Mouse (Mus musculus): ENCODE measurements around the gene Zfhx2. TPM values are rescaled to one million over a fixed set of nuclear protein-coding genes. Genes with fewer than 3 reads are reported as not detected.
A peak's percentile ranks its signal among the peaks of the same experiment; 100 is the strongest.

Zfhx2 gene
- polyA plus RNA-seq, 1 experiment from 2014 or later: 2.9 TPM

DNA sequence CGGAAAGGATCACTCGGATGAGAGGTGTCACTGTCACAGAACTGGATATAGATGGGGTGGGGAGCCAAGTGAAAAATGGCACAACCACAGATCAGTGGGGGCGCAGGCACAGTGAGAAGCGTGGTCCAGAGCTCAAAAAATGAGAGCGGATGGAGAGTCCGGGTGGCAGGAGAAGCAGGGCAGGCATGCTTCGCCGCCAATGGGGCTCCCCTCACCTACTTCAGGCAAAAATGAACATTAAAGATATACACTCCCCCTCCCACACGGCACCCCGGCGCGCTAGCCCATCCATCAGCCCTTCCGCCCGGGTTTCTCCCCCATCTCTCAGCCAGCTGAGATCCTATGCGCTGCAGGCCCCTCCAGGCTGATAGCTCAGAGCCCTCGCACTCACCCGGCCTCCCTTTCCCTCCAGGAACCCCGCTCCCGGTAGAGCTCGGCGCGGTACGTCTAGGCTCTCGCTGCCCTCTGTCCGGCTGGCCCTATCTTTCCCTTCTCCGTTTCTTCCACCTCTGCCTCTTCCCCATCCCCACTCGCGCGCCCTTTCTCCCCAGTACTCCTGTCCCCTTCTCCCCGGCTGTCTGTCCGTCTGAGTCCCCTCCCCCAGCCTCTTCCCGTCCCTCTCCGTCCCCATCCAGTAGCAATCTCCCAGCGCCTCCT is 787 bp downstream of the Zfhx2 start:
- peak overlapping the region; percentile 90 for H3K4me2 ChIP-seq
- H3K4me3 ChIP-seq (ENCODE audit: low read depth, low read length): peak overlapping the region; percentile 63
- peaks cover 37% of the 10 kb centered on the region for H3K4me1 ChIP-seq (ENCODE audit: control insufficient read depth, insufficient read depth, low read length)
- WGBS (ENCODE audit: insufficient replicate concordance): 4% methylated on average over 34 of the region's 34 CpGs
- H3K9me3 ChIP-seq (replicated peaks; ENCODE audit: control insufficient read depth, low read length): no peaks in the 10 kb centered on the region
- peak overlapping the region; percentile 70; the same call in 1 of the 2 replicates for H3K27ac ChIP-seq (ENCODE audit: low read depth, low read length)
- H3K27me3 ChIP-seq (ENCODE audit: control insufficient read depth, insufficient read depth, low read length): no peaks in the 10 kb centered on the region
- no peaks in the 10 kb centered on the region for H3K36me3 ChIP-seq (ENCODE audit: control insufficient read depth, insufficient read depth, low read length)
- peak overlapping the region; percentile 74 for H3K9ac ChIP-seq (ENCODE audit: low read depth, low read length)
- ATAC-seq (replicated peaks; ENCODE audit: insufficient number of reproducible peaks, low FRiP score, low TSS enrichment): no peak

- peaks cover 36% of the 10 kb centered on the region for H3K4me1 ChIP-seq (ENCODE audit: control insufficient read depth, insufficient read depth, low read length)
- H3K9ac ChIP-seq (ENCODE audit: low read depth, low read length): no peak overlapping the region
- peak overlapping the region; percentile 9 for H3K4me2 ChIP-seq
These were observed 2.8 kb downstream of the Zfhx2 start for GRCm38 (mm10) chr14:55089199-55089947.

GRCm38 (mm10) chr14:55086009-55086514 is 6.1 kb downstream of the Zfhx2 start:
- 80% methylated on average over 6 of the region's 6 CpGs for WGBS (ENCODE audit: insufficient replicate concordance)
- Histone ChIP-seq H3K9ac (ENCODE audit: low read depth, low read length) (no peak overlapping the region), H3K36me3 (ENCODE audit: control insufficient read depth, insufficient read depth, low read length) (no peaks in the 10 kb centered on the region), H3K4me3 (ENCODE audit: low read depth, low read length) (no peak overlapping the region), H3K4me2 (no peak overlapping the region), H3K27ac (ENCODE audit: low read depth, low read length) (no peak overlapping the region), H3K9me3 (replicated peaks; ENCODE audit: control insufficient read depth, low read length) (no peaks in the 10 kb centered on the region), H3K4me1 (ENCODE audit: control insufficient read depth, insufficient read depth, low read length) (peaks cover 32% of the 10 kb centered on the region), H3K27me3 (ENCODE audit: control insufficient read depth, insufficient read depth, low read length) (no peaks in the 10 kb centered on the region)
- ATAC-seq (replicated peaks; ENCODE audit: insufficient number of reproducible peaks, low FRiP score, low TSS enrichment): no peak

More at GRCm38 (mm10) chr14:55089199-55089947, 2.8 kb downstream of the Zfhx2 start:
- WGBS (ENCODE audit: insufficient replicate concordance): 49% methylated on average over 13 of the region's 13 CpGs
- Histone ChIP-seq H3K27me3 (ENCODE audit: control insufficient read depth, insufficient read depth, low read length) (no peaks in the 10 kb centered on the region), H3K27ac (ENCODE audit: low read depth, low read length) (peak overlapping the region; percentile 54; the same call in 1 of the 2 replicates), H3K9me3 (replicated peaks; ENCODE audit: control insufficient read depth, low read length) (no peaks in the 10 kb centered on the region), H3K36me3 (ENCODE audit: control insufficient read depth, insufficient read depth, low read length) (no peaks in the 10 kb centered on the region), H3K4me3 (ENCODE audit: low read depth, low read length) (no peak overlapping the region)
- no peak for ATAC-seq (replicated peaks; ENCODE audit: insufficient number of reproducible peaks, low FRiP score, low TSS enrichment)

DNA sequence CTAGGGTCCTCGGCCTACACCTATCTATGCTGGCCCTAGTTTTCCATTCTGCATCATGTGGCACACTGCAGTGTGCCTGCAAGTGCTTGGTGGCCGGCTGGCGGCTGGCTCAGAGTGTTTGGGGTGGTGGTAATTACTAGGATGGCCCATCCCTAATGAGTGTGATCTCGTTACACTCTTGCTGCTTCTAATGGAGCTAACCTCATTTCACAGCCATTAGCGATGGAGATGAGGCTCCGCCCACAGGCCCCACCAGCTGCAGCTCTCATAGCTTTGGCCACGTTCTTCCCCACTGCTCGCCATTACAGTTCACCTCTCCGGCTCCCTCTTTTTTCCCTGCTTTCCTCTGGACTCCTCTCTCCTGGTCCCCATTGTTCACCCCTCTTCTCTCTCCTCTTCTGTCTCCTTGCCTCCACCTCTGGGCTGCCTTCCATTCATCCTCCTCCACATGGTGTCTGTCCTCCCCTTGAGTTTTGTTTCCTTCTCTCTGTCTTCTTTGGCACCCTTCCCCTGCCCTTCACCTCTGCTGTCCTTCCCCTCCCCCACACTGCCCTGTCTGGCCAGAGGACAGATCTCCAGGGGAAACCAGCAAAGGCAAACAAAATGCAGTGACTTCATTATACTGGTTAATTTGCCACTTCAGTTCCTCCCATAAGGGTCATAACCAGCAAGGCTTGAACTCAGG is 6.7 kb downstream of the Zfhx2 start:
- Histone ChIP-seq H3K9me3 (replicated peaks; ENCODE audit: control insufficient read depth, low read length) (no peaks in the 10 kb centered on the region), H3K27me3 (ENCODE audit: control insufficient read depth, insufficient read depth, low read length) (no peaks in the 10 kb centered on the region), H3K4me1 (ENCODE audit: control insufficient read depth, insufficient read depth, low read length) (peaks cover 32% of the 10 kb centered on the region), H3K9ac (ENCODE audit: low read depth, low read length) (no peak overlapping the region), H3K4me2 (no peak overlapping the region), H3K36me3 (ENCODE audit: control insufficient read depth, insufficient read depth, low read length) (no peaks in the 10 kb centered on the region), H3K4me3 (ENCODE audit: low read depth, low read length) (no peak overlapping the region), H3K27ac (ENCODE audit: low read depth, low read length) (no peak overlapping the region)
- 49% methylated on average over 9 of the region's 9 CpGs for WGBS (ENCODE audit: insufficient replicate concordance)
- no peak for ATAC-seq (replicated peaks; ENCODE audit: insufficient number of reproducible peaks, low FRiP score, low TSS enrichment)

GRCm38 (mm10) chr14:55083481-55083880 is 8.6 kb downstream of the Zfhx2 start:
- H3K27ac ChIP-seq (ENCODE audit: low read depth, low read length): no peak overlapping the region
- no peaks in the 10 kb centered on the region for H3K36me3 ChIP-seq (ENCODE audit: control insufficient read depth, insufficient read depth, low read length)
- no peaks in the 10 kb centered on the region for H3K9me3 ChIP-seq (replicated peaks; ENCODE audit: control insufficient read depth, low read length)
- 0 out of 2 replicates have a peak, but pooled peaks cover 3% of the 10 kb centered on the region for H3K27me3 ChIP-seq (ENCODE audit: control insufficient read depth, insufficient read depth, low read length)
- no peak overlapping the region for H3K4me3 ChIP-seq (ENCODE audit: low read depth, low read length)
- no peak overlapping the region for H3K4me2 ChIP-seq
- ATAC-seq (replicated peaks; ENCODE audit: insufficient number of reproducible peaks, low FRiP score, low TSS enrichment): no peak
- no peak overlapping the region for H3K9ac ChIP-seq (ENCODE audit: low read depth, low read length)
- H3K4me1 ChIP-seq (ENCODE audit: control insufficient read depth, insufficient read depth, low read length): peaks cover 20% of the 10 kb centered on the region
- WGBS (ENCODE audit: insufficient replicate concordance): 65% methylated on average over 6 of the region's 6 CpGs

DNA sequence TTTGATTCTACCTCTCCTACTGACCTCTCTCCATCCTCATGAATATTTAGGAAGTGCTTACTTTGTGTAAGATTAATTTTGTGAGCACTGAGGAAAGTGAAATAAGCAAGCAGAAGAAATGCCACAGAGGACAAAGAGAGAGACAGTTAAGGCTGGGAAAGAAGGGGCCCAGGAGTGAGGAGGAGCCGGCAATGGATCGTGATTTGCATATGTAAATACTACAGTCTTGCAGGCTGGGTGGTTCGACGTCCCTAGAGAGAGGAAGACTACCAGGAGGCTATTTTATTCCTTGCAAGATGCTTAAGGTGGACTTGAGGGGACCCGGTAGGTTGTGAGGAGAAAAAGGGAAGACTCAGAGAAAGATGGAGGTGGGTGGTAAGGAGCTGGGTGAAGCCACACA is 11.0 kb downstream of the Zfhx2 start:
- no peak for ATAC-seq (replicated peaks; ENCODE audit: insufficient number of reproducible peaks, low FRiP score, low TSS enrichment)
- no peak overlapping the region for H3K9ac ChIP-seq (ENCODE audit: low read depth, low read length)
- no peak overlapping the region for H3K4me2 ChIP-seq
- peaks cover 15% of the 10 kb centered on the region for H3K4me1 ChIP-seq (ENCODE audit: control insufficient read depth, insufficient read depth, low read length)
- H3K9me3 ChIP-seq (replicated peaks; ENCODE audit: control insufficient read depth, low read length): no peaks in the 10 kb centered on the region
- no peak overlapping the region for H3K4me3 ChIP-seq (ENCODE audit: low read depth, low read length)
- WGBS (ENCODE audit: insufficient replicate concordance): 25% methylated on average over 5 of the region's 5 CpGs
- H3K36me3 ChIP-seq (ENCODE audit: control insufficient read depth, insufficient read depth, low read length): no peaks in the 10 kb centered on the region
- H3K27me3 ChIP-seq (ENCODE audit: control insufficient read depth, insufficient read depth, low read length): peaks cover 13% of the 10 kb centered on the region
- no peak overlapping the region for H3K27ac ChIP-seq (ENCODE audit: low read depth, low read length)

- peak overlapping the region; percentile 56; the same call in 1 of the 2 replicates for H3K4me2 ChIP-seq
- peaks cover 8% of the 10 kb centered on the region for H3K4me1 ChIP-seq (ENCODE audit: control insufficient read depth, insufficient read depth, low read length)
- H3K27me3 ChIP-seq (ENCODE audit: control insufficient read depth, insufficient read depth, low read length): peaks cover 16% of the 10 kb centered on the region
- H3K4me3 ChIP-seq (ENCODE audit: low read depth, low read length): no peak overlapping the region
- ATAC-seq (replicated peaks; ENCODE audit: insufficient number of reproducible peaks, low FRiP score, low TSS enrichment): peak; percentile 35; the same call in 1 of the 2 replicates
- no peak overlapping the region for H3K9ac ChIP-seq (ENCODE audit: low read depth, low read length)
- no peak overlapping the region for H3K27ac ChIP-seq (ENCODE audit: low read depth, low read length)
- H3K36me3 ChIP-seq (ENCODE audit: control insufficient read depth, insufficient read depth, low read length): no peaks in the 10 kb centered on the region
- no peaks in the 10 kb centered on the region for H3K9me3 ChIP-seq (replicated peaks; ENCODE audit: control insufficient read depth, low read length)
- 20% methylated on average over 8 of the region's 8 CpGs for WGBS (ENCODE audit: insufficient replicate concordance)
These were observed 12.7 kb downstream of the Zfhx2 start for GRCm38 (mm10) chr14:55079214-55079970.

Data from heart, embryonic 11.5 days (tissue).